Mouse (Mus musculus) lung, adult 2 months (tissue): ENCODE measurements at regions not wholly inside any gene's neighbourhood (a gene's known extent, or its start where the extent isn't known, plus 50 kb on each side); places are given as distances from the start of the nearest gene placed in this dataset.
"Not testable (repeated sequence)": the region's sequence is repeated elsewhere in the genome, so short reads cannot be mapped to it uniquely, and the experiment has no call there.

Experiments
- CTCF ChIP-seq: fragments of 200-500 bp; IDR thresholded peaks from 2 replicates; pipeline ENCODE4 v1.5.1; 2011; ENCODE audit warnings: mild to moderate bottlenecking, low read length, control low read depth; ENCODE audit not compliant: insufficient read depth
- POLR2A ChIP-seq: fragments of 200-500 bp; IDR thresholded peaks from 2 replicates; pipeline ENCODE4 v1.6.1; 2011; ENCODE audit warnings: low read depth, mild to moderate bottlenecking, control low read depth, low read length, borderline replicate concordance; ENCODE audit errors: extremely low read depth

DNA sequence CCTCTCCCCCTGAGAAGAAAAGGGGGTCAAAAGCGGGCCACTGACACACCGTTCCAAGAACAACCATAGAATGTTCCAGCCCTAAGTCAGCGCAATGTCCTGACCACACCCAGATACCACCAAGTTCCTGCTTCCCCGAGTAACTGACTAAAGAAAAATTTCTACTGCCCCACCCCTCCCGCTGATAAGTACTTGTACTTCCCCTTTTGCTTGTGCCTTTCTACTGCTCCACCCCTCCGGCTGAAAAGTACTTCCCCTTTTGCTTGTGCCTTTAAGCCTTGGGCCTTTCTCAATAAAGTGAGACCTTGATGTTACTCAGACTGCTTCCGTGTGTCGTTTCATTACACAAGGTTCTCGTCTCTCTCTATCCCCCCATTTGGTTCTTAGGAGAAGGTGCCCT is 51.6 kb upstream of the Alkbh8 start:
- TF ChIP-seq CTCF, POLR2A: not testable (repeated sequence)
